Mouse (Mus musculus) hindbrain, postnatal 0 days (tissue): ENCODE results near the gene Stk10. TPM values are rescaled to one million over a fixed set of nuclear protein-coding genes. Genes with fewer than 3 reads are reported as not detected.

Experiments used
- ATAC-seq: fragments of 200-750 bp; cut with Nextera tagmentation; 2 replicates; pipeline ENCODE4 v1.8.0; 2017; ENCODE audit warnings: mild to moderate bottlenecking, moderate TSS enrichment, moderate library complexity
- DNase-seq: peaks from one replicate; pipeline ENCODE4 v3.0.0-alpha.2; 2015; ENCODE audit warnings: low spot score
- H3K27ac ChIP-seq: fragments of 300-500 bp; sonication (generic); 2 replicates; pipeline ENCODE4 v1.5.1; 2014; ENCODE audit warnings: mild to moderate bottlenecking
- H3K27me3 ChIP-seq: fragments of 300-500 bp; sonication (generic); 2 replicates; pipeline ENCODE4 v1.6.1; 2014; ENCODE audit warnings: low read length, mixed read lengths; ENCODE audit not compliant: insufficient read depth
- H3K36me3 ChIP-seq: fragments of 300-500 bp; sonication (generic); 2 replicates; pipeline ENCODE4 v1.6.1; 2014; ENCODE audit warnings: low read length, mixed read lengths; ENCODE audit not compliant: insufficient read depth
- H3K4me1 ChIP-seq: fragments of 300-500 bp; sonication (generic); 2 replicates; pipeline ENCODE4 v1.6.1; 2014; ENCODE audit warnings: antibody characterized with exemption, low read length, mixed read lengths; ENCODE audit not compliant: insufficient read depth
- H3K4me2 ChIP-seq: fragments of 300-500 bp; sonication (generic); 2 replicates; pipeline ENCODE4 v1.6.1; 2014; ENCODE audit warnings: low read depth, mild to moderate bottlenecking, low read length, moderate library complexity, mixed read lengths
- H3K4me3 ChIP-seq: fragments of 300-500 bp; sonication (generic); 2 replicates; pipeline ENCODE4 v1.5.1; 2014; ENCODE audit warnings: low read length
- H3K9ac ChIP-seq: fragments of 300-500 bp; sonication (generic); replicated peaks from 2 replicates; pipeline ENCODE4 v1.6.1; 2014; ENCODE audit warnings: mild to moderate bottlenecking, low read length, moderate library complexity, mixed read lengths
- H3K9me3 ChIP-seq: fragments of 300-500 bp; sonication (generic); 2 replicates; pipeline ENCODE4 v1.6.1; 2016; ENCODE audit warnings: low read length, mixed read lengths
- CTCF ChIP-seq: IDR thresholded peaks from 2 replicates; pipeline ENCODE4 v1.5.1; 2016; ENCODE audit warnings: antibody characterized with exemption, control low read depth, low read depth
- WGBS: fragments of 180-500 bp; shearing (Covaris S2); extraction: QIAGEN DNeasy Blood & Tissue Kit; methylation state at CpG from one replicate; pipeline ENCODE4 v1.1.7; 2014; 5-methylcytosine and 5-hydroxymethylcytosine counted together
- polyA plus RNA-seq: library from polyadenylated mRNA; unstranded; fragments of >200 nt; fragmentation: Nextera tagmentation; extraction: Ambion mirVana; gene quantifications from 2 replicates; pipeline ENCODE4 v1.2.1, GENCODE M21; 2015
- total RNA-seq: library from RNA; depleted of rRNA; stranded (reverse); fragments of >200 nt; gene quantifications from 2 replicates; pipeline ENCODE4 v1.2.3, GENCODE M21; 2014

Stk10 gene
- total and polyA plus RNA-seq, 2 experiments from 2014 or later, result 1.2 to 4.5 TPM

DNA sequence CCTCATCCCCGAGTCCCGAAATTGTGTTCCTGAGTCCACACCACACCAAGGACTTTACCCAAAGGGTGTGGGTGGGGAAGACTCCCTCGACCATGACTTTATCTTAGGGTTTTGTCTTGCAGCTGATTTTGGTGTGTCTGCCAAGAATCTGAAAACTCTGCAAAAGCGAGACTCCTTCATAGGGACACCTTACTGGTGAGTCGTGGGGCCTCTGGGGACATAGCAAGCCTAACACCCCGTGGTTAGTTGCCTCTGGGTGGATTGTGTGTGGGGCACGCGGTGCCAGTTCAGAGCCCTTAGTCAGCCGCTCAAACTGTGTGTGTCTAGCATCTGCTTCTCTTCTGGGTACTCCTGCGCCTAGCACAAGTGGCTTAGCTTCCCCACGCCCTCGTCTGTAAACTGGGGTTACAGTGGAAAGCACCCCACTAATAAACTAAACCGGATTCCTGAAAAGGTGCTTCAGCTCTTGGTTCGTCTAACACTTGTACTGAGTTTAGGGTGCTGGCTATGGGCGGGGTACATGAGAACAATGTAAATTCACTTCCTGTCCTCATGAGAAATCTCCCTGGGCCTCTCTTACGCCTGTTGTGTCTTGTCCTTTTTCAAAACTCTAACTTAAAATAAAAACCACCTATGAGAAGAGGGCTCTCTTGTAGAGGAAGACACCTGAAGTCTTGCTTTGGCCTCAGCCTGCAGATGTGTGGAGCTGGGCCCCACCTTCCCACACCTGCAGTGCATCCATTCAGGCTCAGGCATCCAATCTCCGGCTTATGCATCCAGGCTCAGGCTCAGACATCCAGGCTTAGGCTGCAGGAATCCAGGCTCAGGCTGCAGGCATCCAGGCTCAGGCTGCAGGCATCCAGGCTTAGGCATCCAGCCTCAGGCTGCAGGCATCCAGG, 54.3 kb downstream of the Stk10 start:
- H3K4me1 ChIP-seq, result 0 out of 2 replicates have a peak, but pooled peaks cover 3% of the 10 kb centered on the region
- H3K27ac ChIP-seq, result peak overlapping the region; percentile 54; the same call in 1 of the 2 replicates
- H3K9me3 ChIP-seq, result no peaks in the 10 kb centered on the region
- H3K27me3 ChIP-seq, result no peaks in the 10 kb centered on the region
- no peak overlapping the region for H3K4me3 ChIP-seq
- no peak for DNase-seq
- 77% methylated on average over 17 of the region's 17 CpGs for WGBS
- ATAC-seq, result no peak
- H3K4me2 ChIP-seq, result no peak overlapping the region
- H3K36me3 ChIP-seq, result no peaks in the 10 kb centered on the region
- TF ChIP-seq CTCF, result no peak
- H3K9ac ChIP-seq, result peak overlapping the region; percentile 35; the same call in 1 of the 2 replicates

- peak; percentile 90 for DNase-seq
- Histone ChIP-seq H3K36me3 (no peaks in the 10 kb centered on the region), H3K27ac (peak overlapping the region; percentile 54; the same call in 1 of the 2 replicates), H3K4me3 (no peak overlapping the region), H3K27me3 (no peaks in the 10 kb centered on the region), H3K4me1 (0 out of 2 replicates have a peak, but pooled peaks cover 3% of the 10 kb centered on the region), H3K9ac (peak overlapping the region; percentile 35; the same call in 1 of the 2 replicates), H3K9me3 (no peaks in the 10 kb centered on the region), H3K4me2 (no peak overlapping the region)
- TF ChIP-seq CTCF, result peak; percentile 97
- ATAC-seq, result peak; percentile 31; the same call in 1 of the 2 replicates
- WGBS, result 22% methylated on average over 15 of the region's 15 CpGs
These were observed 55.2 kb downstream of the Stk10 start for GRCm38 (mm10) chr11:32588090-32588891.

- Histone ChIP-seq H3K27ac (no peak overlapping the region), H3K4me2 (no peak overlapping the region), H3K9ac (no peak overlapping the region), H3K4me3 (no peak overlapping the region), H3K27me3 (no peaks in the 10 kb centered on the region), H3K4me1 (0 out of 2 replicates have a peak, but pooled peaks cover 3% of the 10 kb centered on the region), H3K36me3 (no peaks in the 10 kb centered on the region), H3K9me3 (no peaks in the 10 kb centered on the region)
- WGBS, result 67% methylated on average over 11 of the region's 11 CpGs
- no peak for DNase-seq
- no peak for TF ChIP-seq CTCF
- ATAC-seq, result peak; percentile 22; the same call in 1 of the 2 replicates
These were observed 55.7 kb downstream of the Stk10 start for GRCm38 (mm10) chr11:32588892-32589172.

DNA sequence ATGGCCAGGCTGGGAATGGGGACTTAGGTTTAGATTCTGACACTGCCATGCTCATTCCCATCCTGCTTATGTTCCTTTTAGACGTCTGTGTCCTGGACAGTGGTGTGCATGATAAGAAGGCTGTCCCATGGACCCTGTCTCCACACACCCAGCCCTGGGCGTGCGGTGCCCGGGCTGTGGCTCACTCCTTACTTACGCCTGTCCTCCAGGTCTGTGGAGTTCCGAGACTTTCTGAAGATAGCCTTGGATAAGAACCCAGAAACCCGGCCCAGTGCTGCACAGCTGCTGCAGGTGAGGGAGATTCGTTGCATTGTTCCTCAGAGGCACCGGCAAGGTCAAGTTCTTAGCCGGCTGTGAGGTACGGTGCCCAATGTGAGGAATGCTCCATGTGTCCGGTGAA, 56.1 kb downstream of the Stk10 start:
- ATAC-seq (no peak), DNase-seq (no peak)
- no peak for TF ChIP-seq CTCF
- Histone ChIP-seq H3K36me3 (no peaks in the 10 kb centered on the region), H3K9me3 (0 out of 2 replicates have a peak, but pooled peaks cover under 1% of the 10 kb centered on the region), H3K4me3 (no peak overlapping the region), H3K4me2 (no peak overlapping the region), H3K27me3 (no peaks in the 10 kb centered on the region), H3K4me1 (0 out of 2 replicates have a peak, but pooled peaks cover 3% of the 10 kb centered on the region), H3K27ac (no peak overlapping the region), H3K9ac (no peak overlapping the region)
- WGBS, result 87% methylated on average over 12 of the region's 12 CpGs

- WGBS, result 68% methylated on average over 8 of the region's 8 CpGs
These were observed 56.7 kb downstream of the Stk10 start for GRCm38 (mm10) chr11:32589791-32590190.

GRCm38 (mm10) chr11:32590205-32590604, 57.1 kb downstream of the Stk10 start:
- 79% methylated on average over 6 of the region's 6 CpGs for WGBS
- no peak for DNase-seq
- Histone ChIP-seq H3K27ac (no peak overlapping the region), H3K9ac (no peak overlapping the region), H3K36me3 (no peaks in the 10 kb centered on the region), H3K27me3 (no peaks in the 10 kb centered on the region), H3K4me2 (no peak overlapping the region), H3K9me3 (0 out of 2 replicates have a peak, but pooled peaks cover 2% of the 10 kb centered on the region), H3K4me3 (no peak overlapping the region), H3K4me1 (0 out of 2 replicates have a peak, but pooled peaks cover 3% of the 10 kb centered on the region)
- ATAC-seq, result no peak
- TF ChIP-seq CTCF, result no peak

More at GRCm38 (mm10) chr11:32589791-32590190, 56.7 kb downstream of the Stk10 start:
- ATAC-seq (no peak), DNase-seq (peak; percentile 45)
- Histone ChIP-seq H3K27me3 (no peaks in the 10 kb centered on the region), H3K4me2 (no peak overlapping the region), H3K9ac (no peak overlapping the region), H3K36me3 (no peaks in the 10 kb centered on the region), H3K9me3 (0 out of 2 replicates have a peak, but pooled peaks cover 2% of the 10 kb centered on the region), H3K4me3 (no peak overlapping the region), H3K27ac (no peak overlapping the region), H3K4me1 (0 out of 2 replicates have a peak, but pooled peaks cover 3% of the 10 kb centered on the region)
- TF ChIP-seq CTCF, result no peak
